Mouse (Mus musculus) ES-Bruce4 (cell line): ENCODE measurements around the gene A2ml1.

Experiments used
- CTCF ChIP-seq: IDR thresholded peaks from one replicate; pipeline ENCODE4 v1.8.1; 2011; ENCODE audit warnings: low read depth, low read length
- EP300 ChIP-seq: IDR thresholded peaks from 2 replicates; pipeline ENCODE4 v1.6.1; 2011; ENCODE audit warnings: low read depth, low read length; ENCODE audit not compliant: insufficient read depth
- POLR2A ChIP-seq: IDR thresholded peaks from one replicate; pipeline ENCODE4 v1.8.1; 2011; ENCODE audit warnings: low read length; ENCODE audit not compliant: insufficient read depth

- no peak for TF ChIP-seq POLR2A
- no peak for TF ChIP-seq CTCF
- TF ChIP-seq EP300, result no peak
Observed at GRCm38 (mm10) chr6:128519159-128519558, 62.2 kb downstream of the A2ml1 start.
